Mouse (Mus musculus): ENCODE measurements around the gene Bpifa5.

GRCm38 (mm10) chr2:154143735-154144134 lies 18.7 kb upstream of the Bpifa5 start:
- no peak for TF ChIP-seq CTCF (IDR thresholded peaks at IDR 0.05; ENCODE audit: borderline replicate concordance, control insufficient read depth, extremely low read depth, insufficient read depth, low read length, poor library complexity)
- TF ChIP-seq POLR2A (IDR thresholded peaks at IDR 0.05; ENCODE audit: control insufficient read depth, extremely low read depth, insufficient read depth, low read length, poor library complexity), result no peak
